Mouse (Mus musculus): ENCODE data around the gene Rpl29.

- TF ChIP-seq POLR2A (IDR thresholded peaks at IDR 0.05; ENCODE audit: low read depth, low read length) (no peak), EP300 (IDR thresholded peaks at IDR 0.05; ENCODE audit: low read length) (no peak), BHLHE40 (IDR thresholded peaks at IDR 0.05; ENCODE audit: low read depth, low read length) (no peak), CTCF (conservative IDR thresholded peaks at IDR 0.05 in 1 of 2, IDR thresholded peaks at IDR 0.05 in 1 of 2; ENCODE audit: low read depth in 2 of 2, low read length in 2 of 2) (no peak), MAFK (IDR thresholded peaks at IDR 0.05; ENCODE audit: insufficient replicate concordance, low read length) (no peak), RCOR1 (conservative IDR thresholded peaks at IDR 0.05; ENCODE audit: low read depth, low read length) (no peak), TBP (conservative IDR thresholded peaks at IDR 0.05; ENCODE audit: low read depth, low read length) (no peak), MAX (IDR thresholded peaks at IDR 0.05; ENCODE audit: low read length) (no peak), CHD1 (IDR thresholded peaks at IDR 0.05; ENCODE audit: low read depth, low read length) (no peak), UBTF (IDR thresholded peaks at IDR 0.05; ENCODE audit: low read depth, low read length) (no peak), JUND (conservative IDR thresholded peaks at IDR 0.05; ENCODE audit: low read depth, low read length) (no peak), E2F4 (IDR thresholded peaks at IDR 0.05; ENCODE audit: insufficient replicate concordance, low read depth, low read length) (no peak), KAT2A (IDR thresholded peaks at IDR 0.05; ENCODE audit: insufficient replicate concordance, low read length) (no peak)
Observed at GRCm38 (mm10) chr9:106410086-106410650, 19.1 kb upstream of the Rpl29 start.

Data from CH12.LX (cell line).